8 mouse cellular contexts compared by ENCODE assay signal in the genomic region with DNA sequence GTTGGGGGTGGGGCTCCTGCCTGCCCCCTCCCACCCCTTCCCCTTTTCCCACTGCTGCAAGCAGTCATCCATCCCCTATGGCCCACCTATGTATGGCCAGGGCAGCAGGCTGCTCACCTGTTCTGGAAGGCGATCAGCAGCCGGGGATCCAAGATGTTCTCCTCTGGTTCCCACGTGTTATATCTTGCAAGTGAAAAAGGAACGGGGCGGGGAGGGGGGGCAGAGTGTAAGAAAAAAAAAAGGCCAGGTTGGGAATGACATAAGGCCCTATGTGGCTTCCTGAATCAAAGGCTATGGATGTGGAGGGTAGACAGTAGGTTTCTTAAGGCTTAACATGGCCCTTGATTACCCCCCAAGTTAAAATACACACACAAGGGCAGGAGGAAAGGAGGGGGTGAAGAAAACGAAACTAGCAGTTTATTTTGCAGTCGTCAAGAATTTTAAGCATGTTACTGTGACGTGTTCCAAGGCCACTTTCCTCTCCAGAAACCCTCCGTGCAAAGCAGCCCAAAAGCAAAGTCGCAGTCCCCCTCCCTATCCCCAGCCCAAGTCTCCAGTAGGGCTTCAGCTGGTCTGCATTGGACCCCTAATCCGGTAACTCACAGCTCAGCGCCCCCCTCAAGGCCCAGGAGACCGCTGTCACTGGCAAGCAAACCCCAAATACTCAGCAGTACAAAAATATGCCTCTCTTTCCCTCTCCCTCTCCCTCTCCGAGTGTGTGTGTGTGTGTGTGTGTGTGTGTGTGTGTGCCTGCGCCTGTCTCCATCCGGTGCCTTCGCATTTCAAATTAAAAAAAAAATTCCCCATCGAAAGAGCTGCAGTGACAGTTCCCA. TPM values are rescaled to one million over a fixed set of nuclear protein-coding genes. Genes with fewer than 3 reads are reported as not detected.
DNase-seq lines count a peak whose midpoint lies in the region; ATAC-seq and TF ChIP-seq lines count a peak whose summit lies in the region.

No protein-coding gene starts in this region.

- H3K27me3 ChIP-seq in CH12.LX (replicated peaks): peaks cover 21% of the 10 kb centered on the region
- peaks cover 61% of the 10 kb centered on the region for H3K27me3 ChIP-seq in heart, embryonic 12.5 days (replicated peaks)
- peaks cover 57% of the 10 kb centered on the region for H3K27me3 ChIP-seq in kidney, embryonic 16.5 days (ENCODE audit: insufficient read depth, low read length)
- H3K27me3 ChIP-seq in lung, embryonic 14.5 days (ENCODE audit: insufficient read depth, low read length): peaks cover 35% of the 10 kb centered on the region

- TF ChIP-seq POLR2A in CH12.LX (IDR thresholded peaks at IDR 0.05; ENCODE audit: low read depth, low read length): no peak

- in situ Hi-C loops in CH12.LX (cut with MboI; ENCODE audit: low pct_ligation_motif_present, low pct_unique_long_range_greater_than_20kb, low sequenced_read_pairs): no loop called here

- no peak for TF ChIP-seq CTCF in CH12.LX (conservative IDR thresholded peaks at IDR 0.05 in 1 of 2, IDR thresholded peaks at IDR 0.05 in 1 of 2; ENCODE audit: low read depth in 2 of 2, low read length in 2 of 2)
- no peak; the same call in 1 of the 2 replicates for TF ChIP-seq CTCF in lung, embryonic 14.5 days (IDR thresholded peaks at IDR 0.05; ENCODE audit: low read depth)

- H3K4me2 ChIP-seq in CH12.LX (ENCODE audit: insufficient read depth, low read depth, poor library complexity, severe bottlenecking): peak overlapping the region; percentile 75
- H3K4me2 ChIP-seq in heart, embryonic 12.5 days: peak overlapping the region; percentile 95
- H3K4me2 ChIP-seq in kidney, embryonic 16.5 days (replicated peaks; ENCODE audit: low read depth, low read length): peak overlapping the region; percentile 89
- peak overlapping the region; percentile 95 for H3K4me2 ChIP-seq in lung, embryonic 14.5 days

- H3K36me3 ChIP-seq in CH12.LX (replicated peaks in 1 of 2; ENCODE audit: control insufficient read depth in 1 of 2, insufficient read depth in 1 of 2, low read length in 1 of 2): peaks cover 43 to 52% of the 10 kb centered on the region in 2 experiments
- peaks cover 24% of the 10 kb centered on the region for H3K36me3 ChIP-seq in heart, embryonic 12.5 days
- peaks cover 20% of the 10 kb centered on the region for H3K36me3 ChIP-seq in kidney, embryonic 16.5 days (ENCODE audit: insufficient read depth, low read length)
- H3K36me3 ChIP-seq in lung, embryonic 14.5 days (ENCODE audit: insufficient read depth): peaks cover 26% of the 10 kb centered on the region

- no peak for TF ChIP-seq RAD21 in CH12.LX (IDR thresholded peaks at IDR 0.05; ENCODE audit: low read depth, low read length)

- H3K27ac ChIP-seq in CH12.LX (ENCODE audit: insufficient read depth, low read depth): peak overlapping the region; percentile 48
- peak overlapping the region; percentile 98 for H3K27ac ChIP-seq in heart, embryonic 12.5 days (ENCODE audit: poor library complexity, severe bottlenecking)
- H3K27ac ChIP-seq in kidney, embryonic 16.5 days (ENCODE audit: low read length): peak overlapping the region; percentile 99
- H3K27ac ChIP-seq in lung, embryonic 14.5 days (ENCODE audit: low read depth): peak overlapping the region; percentile 99

- H3K4me3 ChIP-seq in CH12.LX (replicated peaks in 1 of 3; ENCODE audit: low read depth in 2 of 3, low read length in 2 of 3, poor library complexity in 1 of 3): peak overlapping the region; percentile 83 to 97 (median 93)
- peak overlapping the region; percentile 83 for H3K4me3 ChIP-seq in heart, embryonic 12.5 days
- peak overlapping the region; percentile 82 for H3K4me3 ChIP-seq in kidney, embryonic 16.5 days (ENCODE audit: low read length)
- H3K4me3 ChIP-seq in lung, embryonic 14.5 days (ENCODE audit: low read depth, low read length): peak overlapping the region; percentile 95

- peaks cover 56% of the 10 kb centered on the region for H3K79me2 ChIP-seq in CH12.LX (replicated peaks; ENCODE audit: control insufficient read depth, extremely low read depth, insufficient read depth, poor library complexity, severe bottlenecking)

- peak overlapping the region; percentile 89 for H3K9ac ChIP-seq in CH12.LX (ENCODE audit: insufficient read depth, low read depth)
- H3K9ac ChIP-seq in heart, embryonic 12.5 days: peak overlapping the region; percentile 95
- H3K9ac ChIP-seq in kidney, embryonic 16.5 days (replicated peaks; ENCODE audit: low read length): peak overlapping the region; percentile 88
- peak overlapping the region; percentile 91 for H3K9ac ChIP-seq in lung, embryonic 14.5 days

- WGBS in heart, embryonic 12.5 days: 2% methylated on average over 18 of the region's 18 CpGs
- 2% methylated on average over 18 of the region's 18 CpGs for WGBS in kidney, embryonic 16.5 days
- 1% methylated on average over 18 of the region's 18 CpGs for WGBS in lung, embryonic 14.5 days

- no peaks in the 10 kb centered on the region for H3K9me3 ChIP-seq in CH12.LX (replicated peaks; ENCODE audit: low read length)
- no peaks in the 10 kb centered on the region for H3K9me3 ChIP-seq in heart, embryonic 12.5 days (replicated peaks)
- no peaks in the 10 kb centered on the region for H3K9me3 ChIP-seq in kidney, embryonic 16.5 days (ENCODE audit: low read length)
- H3K9me3 ChIP-seq in lung, embryonic 14.5 days (ENCODE audit: low read depth, low read length): no peaks in the 10 kb centered on the region

- TF ChIP-seq EP300 in CH12.LX (IDR thresholded peaks at IDR 0.05; ENCODE audit: low read length): no peak

- dilution Hi-C loops in CH12.LX (cut with MboI; ENCODE audit: extremely low pct_ligation_motif_present, extremely low pct_unique_long_range_greater_than_20kb, low sequenced_read_pairs): no loop called here

- peak; percentile 54 for DNase-seq in 3134 (ENCODE audit: extremely low read depth, insufficient read length, low spot score)
- DNase-seq in CH12.LX (ENCODE audit: extremely low read depth): no peak
- DNase-seq in cerebellum, postnatal 25 days: peak; percentile 69 to 73
- no peak for DNase-seq in lung, embryonic 14.5 days
- DNase-seq in right cerebral cortex, postnatal 14 days: peak; percentile 56

- ATAC-seq in heart, embryonic 12.5 days (ENCODE audit: insufficient number of reproducible peaks, low FRiP score): no peak
- ATAC-seq in kidney, embryonic 16.5 days (ENCODE audit: low FRiP score, low TSS enrichment): no peak
- ATAC-seq in lung, embryonic 14.5 days (ENCODE audit: insufficient read depth): no peak
- ATAC-seq in erythroid progenitor cell, adult 5-6 weeks (replicated peaks; ENCODE audit: low FRiP score, poor library complexity, severe bottlenecking): no peak

- peaks cover 32 to 82% of the 10 kb centered on the region in 2 experiments for H3K4me1 ChIP-seq in CH12.LX (ENCODE audit: control insufficient read depth in 1 of 2, insufficient read depth in 2 of 2)
- peaks cover 77% of the 10 kb centered on the region for H3K4me1 ChIP-seq in heart, embryonic 12.5 days (replicated peaks)
- peaks cover 77% of the 10 kb centered on the region for H3K4me1 ChIP-seq in kidney, embryonic 16.5 days (ENCODE audit: insufficient read depth, low read length)
- peaks cover 34% of the 10 kb centered on the region for H3K4me1 ChIP-seq in lung, embryonic 14.5 days (ENCODE audit: insufficient read depth)

TF ChIP-seq in CH12.LX, 34 proteins besides CTCF, POLR2A, EP300 and RAD21:
- no peak for TF ChIP-seq POLR2AphosphoS2 (IDR thresholded peaks at IDR 0.05; ENCODE audit: low read depth, low read length)
- TF ChIP-seq HCFC1 (IDR thresholded peaks at IDR 0.05; ENCODE audit: low read depth, low read length): peak; percentile 42
- 0 out of 2 replicates have a peak, but pooled peaks have one; percentile 18 for TF ChIP-seq MYC (IDR thresholded peaks at IDR 0.05; ENCODE audit: low read depth, low read length)
- TF ChIP-seq UBTF (IDR thresholded peaks at IDR 0.05; ENCODE audit: low read depth, low read length): 0 out of 2 replicates have a peak, but pooled peaks have one; percentile 14
- 0 out of 2 replicates have a peak, but pooled peaks have one; percentile 3 for TF ChIP-seq SMC3 (IDR thresholded peaks at IDR 0.05; ENCODE audit: low read depth, low read length)
- TF ChIP-seq ELF1 (IDR thresholded peaks at IDR 0.05; ENCODE audit: low read depth, low read length): no peak
- TF ChIP-seq ZNF384 (IDR thresholded peaks at IDR 0.05; ENCODE audit: low read depth, low read length): peak; percentile 29; the same call in 1 of the 2 replicates

RNA-seq across cellular contexts. Expression of gene Cbx4, which starts 1.4 kb away (rescaled TPM):
- total RNA-seq in CH12.LX (2012; rRNA removed) (30.6 and 40.4 TPM in 2 replicates), CH12.LX (2014; rRNA removed) (11.4 and 15.0 TPM in 2 replicates)
- 26.0 and 29.8 TPM in 2 replicates for polyA plus RNA-seq in CH12.LX (2012; ENCODE audit: insufficient read length, low read depth)
- 13.2 and 14.9 TPM in 2 replicates for polyA plus RNA-seq in heart, embryonic 12.5 days (2016; fragmentation: Nextera tagmentation; extraction: Ambion mirVana)
- 9.9 and 10.9 TPM in 2 replicates for polyA plus RNA-seq in kidney, embryonic 16.5 days (2015; fragmentation: Nextera tagmentation; extraction: Ambion mirVana)
- polyA plus RNA-seq in lung, embryonic 14.5 days (2014; fragmentation: Nextera tagmentation; extraction: Ambion mirVana): 13.1 and 13.8 TPM in 2 replicates
- 5.4 and 13.4 TPM in 2 replicates for total RNA-seq in erythroid progenitor cell, adult 5-6 weeks (2015; ENCODE audit: low replicate concordance)
- total RNA-seq in erythroid progenitor cell, adult 5-6 weeks (2017; ENCODE audit: low replicate concordance): 2.7 and 4.4 TPM in 2 replicates

RNA-seq across cellular contexts. Expression of gene Cbx8, which starts 43.9 kb away (rescaled TPM):
- total RNA-seq in CH12.LX (2012; rRNA removed) (8.5 and 10.2 TPM in 2 replicates), CH12.LX (2014; rRNA removed) (6.2 and 7.7 TPM in 2 replicates)
- 6.0 and 7.5 TPM in 2 replicates for polyA plus RNA-seq in CH12.LX (2012; ENCODE audit: insufficient read length, low read depth)
- polyA plus RNA-seq in heart, embryonic 12.5 days (2016; fragmentation: Nextera tagmentation; extraction: Ambion mirVana): 7.3 and 8.8 TPM in 2 replicates
- polyA plus RNA-seq in kidney, embryonic 16.5 days (2015; fragmentation: Nextera tagmentation; extraction: Ambion mirVana): 8.2 and 8.5 TPM in 2 replicates
- 8.5 and 8.8 TPM in 2 replicates for polyA plus RNA-seq in lung, embryonic 14.5 days (2014; fragmentation: Nextera tagmentation; extraction: Ambion mirVana)
- 1.3 TPM in 1 of 2 replicates, not detected in the other for total RNA-seq in erythroid progenitor cell, adult 5-6 weeks (2015; ENCODE audit: low replicate concordance)
- total RNA-seq in erythroid progenitor cell, adult 5-6 weeks (2017; ENCODE audit: low replicate concordance): 1.0 and 3.3 TPM in 2 replicates

Comparison
In these comparisons a context has a peak if more than half of its experiments do, and no peak if none do; other contexts are left out.
1. DNase-seq: peak in 3134 (single experiment), cerebellum, postnatal 25 days (2 of 2) and right cerebral cortex, postnatal 14 days (single experiment); none in CH12.LX (single experiment) and lung, embryonic 14.5 days (single experiment).
2. H3K27ac ChIP-seq: peak in every context shown above with its lines; median percentile 99 in kidney, embryonic 16.5 days; 99 in lung, embryonic 14.5 days; 98 in heart, embryonic 12.5 days; 48 in CH12.LX.
3. Peak in every context shown above with its lines, with median percentiles within 50 percentile points of each other: H3K4me2 ChIP-seq, H3K4me3 ChIP-seq and H3K9ac ChIP-seq.